Mouse (Mus musculus) liver, embryonic 11.5 days (tissue): ENCODE results near the gene Sult6b2. TPM values are rescaled to one million over a fixed set of nuclear protein-coding genes. Genes with fewer than 3 reads are reported as not detected.
A peak's percentile ranks its signal among the peaks of the same experiment; 100 is the strongest.

ENCODE experiments used
- ATAC-seq: fragments of 200-750 bp; cut with Nextera tagmentation; replicated peaks from 2 replicates; pipeline ENCODE4 v1.8.0; 2017; ENCODE audit warnings: moderate number of reproducible peaks, mild to moderate bottlenecking, moderate TSS enrichment, moderate library complexity; ENCODE audit not compliant: low FRiP score
- DNase-seq: peaks from one replicate; pipeline ENCODE4 v3.0.0-alpha.2; 2017; ENCODE audit warnings: low spot score
- H3K27ac ChIP-seq: fragments of 300-500 bp; sonication (generic); 2 replicates; pipeline ENCODE4 v1.5.1; 2014; ENCODE audit warnings: mild to moderate bottlenecking, low read depth, low read length, control low read depth
- H3K27me3 ChIP-seq: fragments of 300-500 bp; sonication (generic); replicated peaks from 2 replicates; pipeline ENCODE4 v1.6.1; 2014; ENCODE audit warnings: low read length, mixed read lengths; ENCODE audit not compliant: control insufficient read depth, insufficient read depth
- H3K36me3 ChIP-seq: fragments of 300-500 bp; sonication (generic); 2 replicates; pipeline ENCODE4 v1.6.1; 2014; ENCODE audit warnings: mild to moderate bottlenecking, low read length, moderate library complexity, mixed read lengths; ENCODE audit not compliant: control insufficient read depth, insufficient read depth
- H3K4me1 ChIP-seq: fragments of 300-500 bp; sonication (generic); replicated peaks from 2 replicates; pipeline ENCODE4 v1.6.1; 2014; ENCODE audit warnings: low read length, mixed read lengths; ENCODE audit not compliant: control insufficient read depth, insufficient read depth
- H3K4me2 ChIP-seq: fragments of 300-500 bp; sonication (generic); 2 replicates; pipeline ENCODE4 v1.6.1; 2014; ENCODE audit warnings: mild to moderate bottlenecking, control low read depth, moderate library complexity
- H3K4me3 ChIP-seq: fragments of 300-500 bp; sonication (generic); 2 replicates; pipeline ENCODE4 v1.5.1; 2014; ENCODE audit warnings: low read depth, low read length, control low read depth
- H3K9ac ChIP-seq: fragments of 300-500 bp; sonication (generic); 2 replicates; pipeline ENCODE4 v1.6.1; 2014; ENCODE audit warnings: low read depth, low read length, control low read depth
- H3K9me3 ChIP-seq: fragments of 300-500 bp; sonication (generic); 2 replicates; pipeline ENCODE4 v1.6.1; 2016; ENCODE audit warnings: low read length, inconsistent platforms, mixed read lengths; ENCODE audit not compliant: control insufficient read depth
- WGBS: fragments of 180-500 bp; shearing (Covaris S2); extraction: QIAGEN DNeasy Blood & Tissue Kit; methylation state at CpG from one replicate; pipeline ENCODE4 v1.1.7; 2014; 5-methylcytosine and 5-hydroxymethylcytosine counted together
- polyA plus RNA-seq: library from polyadenylated mRNA; unstranded; fragments of >200 nt; fragmentation: Nextera tagmentation; extraction: Ambion mirVana; gene quantifications from 2 replicates; pipeline ENCODE4 v1.2.1, GENCODE M21; 2014

Gene Sult6b2
- polyA plus RNA-seq, 1 experiment from 2014 or later: 0.07 TPM

DNA sequence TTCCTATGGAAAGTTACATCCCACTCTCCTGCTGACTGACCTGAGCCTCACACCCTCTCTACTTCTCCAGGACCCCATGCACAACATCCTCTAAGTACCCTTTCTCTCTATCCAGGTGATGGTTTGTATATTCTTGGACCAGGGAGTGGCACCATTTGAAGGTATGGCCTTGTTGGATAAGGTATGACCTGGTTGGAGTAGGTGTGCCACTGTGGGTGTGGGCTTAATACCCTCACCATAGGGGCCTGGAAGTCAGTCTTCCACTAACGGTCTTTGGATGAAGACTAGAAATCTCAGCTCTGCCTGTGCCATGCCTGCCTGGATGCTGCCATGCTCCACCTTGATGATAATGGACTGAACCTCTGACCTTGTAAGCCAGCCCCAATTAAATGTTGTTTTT is 34.2 kb upstream of the Sult6b2 start:
- Histone ChIP-seq H3K27ac (no peak overlapping the region), H3K36me3 (no peaks in the 10 kb centered on the region), H3K4me2 (no peak overlapping the region), H3K9me3 (no peaks in the 10 kb centered on the region), H3K4me1 (no peaks in the 10 kb centered on the region), H3K9ac (no peak overlapping the region), H3K4me3 (no peak overlapping the region), H3K27me3 (no peaks in the 10 kb centered on the region)
- 95% methylated on average over 1 of the region's 1 CpGs for WGBS
- ATAC-seq (no peak), DNase-seq (no peak)

DNA sequence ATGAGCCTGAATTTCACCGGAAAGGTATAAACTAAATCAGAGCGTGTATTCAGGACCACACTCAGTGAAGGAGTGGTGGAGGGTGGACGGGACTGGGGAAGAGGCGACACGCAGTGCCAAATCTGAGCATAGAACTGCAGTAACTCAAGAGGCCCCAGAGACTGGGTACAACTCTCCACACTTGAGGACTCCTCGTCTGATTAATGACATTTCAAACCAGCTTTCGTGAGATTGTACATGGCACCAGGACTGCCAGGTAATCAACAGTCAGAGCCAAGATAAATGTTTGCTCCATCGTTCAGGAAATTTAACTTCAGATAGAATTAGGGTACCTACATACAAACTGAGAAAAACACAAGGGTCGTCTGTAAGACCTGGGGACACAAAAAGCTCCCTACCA is 33.0 kb upstream of the Sult6b2 start:
- Histone ChIP-seq H3K4me3 (no peak overlapping the region), H3K9me3 (no peaks in the 10 kb centered on the region), H3K27me3 (no peaks in the 10 kb centered on the region), H3K4me1 (no peaks in the 10 kb centered on the region), H3K27ac (no peak overlapping the region), H3K36me3 (no peaks in the 10 kb centered on the region), H3K9ac (no peak overlapping the region), H3K4me2 (no peak overlapping the region)
- peak; percentile 15 for DNase-seq
- ATAC-seq: no peak
- WGBS: 77% methylated on average over 9 of the region's 9 CpGs

DNA sequence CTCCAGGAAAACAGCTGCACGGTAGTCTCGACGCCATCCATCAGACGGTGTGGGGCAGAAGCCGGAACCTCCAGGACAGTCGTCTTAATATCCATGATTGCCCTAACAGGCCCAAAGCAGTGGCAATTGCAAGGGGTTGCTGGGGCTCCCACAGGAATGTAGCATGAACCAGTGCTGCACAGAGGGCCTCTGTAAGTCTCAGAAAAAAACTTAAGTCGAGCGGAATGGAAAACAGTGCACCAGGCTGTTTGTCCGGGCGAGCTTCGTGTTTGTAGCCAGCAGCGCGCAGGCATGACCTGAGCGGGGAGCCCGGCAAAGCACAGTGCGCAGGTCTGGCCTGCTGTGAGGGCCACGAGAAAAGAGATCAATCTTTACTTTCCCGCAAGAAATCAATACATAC is 31.4 kb upstream of the Sult6b2 start:
- DNase-seq (peak; percentile 28), ATAC-seq (no peak)
- peaks cover 8% of the 10 kb centered on the region for H3K4me1 ChIP-seq
- H3K4me3 ChIP-seq: no peak overlapping the region
- no peaks in the 10 kb centered on the region for H3K27me3 ChIP-seq
- no peak overlapping the region for H3K27ac ChIP-seq
- H3K4me2 ChIP-seq: no peak overlapping the region
- no peaks in the 10 kb centered on the region for H3K9me3 ChIP-seq
- no peak overlapping the region for H3K9ac ChIP-seq
- no peaks in the 10 kb centered on the region for H3K36me3 ChIP-seq
- 80% methylated on average over 18 of the region's 18 CpGs for WGBS

DNA sequence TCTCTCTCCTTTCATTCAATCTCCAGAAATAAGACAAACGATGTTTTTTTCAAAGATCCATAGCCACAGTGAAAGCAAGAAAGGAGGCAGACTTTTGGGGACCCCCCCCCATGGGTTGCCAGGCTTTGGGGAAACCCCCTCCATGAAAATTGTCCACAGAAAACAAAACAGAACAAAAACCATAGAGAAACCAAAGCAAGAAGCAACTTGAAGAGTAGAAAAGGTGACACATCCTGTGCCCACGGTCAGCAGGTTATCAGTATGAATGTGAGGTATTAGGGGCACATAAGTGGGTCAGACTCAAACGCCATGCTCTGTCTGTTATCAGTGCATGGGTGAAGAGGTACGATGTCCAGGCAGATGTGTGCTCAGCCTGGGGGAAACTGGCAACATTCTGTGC is 30.6 kb upstream of the Sult6b2 start:
- ATAC-seq (no peak), DNase-seq (peak; percentile 11)
- Histone ChIP-seq H3K27ac (no peak overlapping the region), H3K4me1 (peaks cover 8% of the 10 kb centered on the region), H3K36me3 (no peaks in the 10 kb centered on the region), H3K9ac (no peak overlapping the region), H3K4me3 (no peak overlapping the region), H3K4me2 (no peak overlapping the region), H3K27me3 (no peaks in the 10 kb centered on the region; the same call in 1 of the 2 replicates), H3K9me3 (no peaks in the 10 kb centered on the region)
- WGBS: 56% methylated on average over 4 of the region's 4 CpGs

DNA sequence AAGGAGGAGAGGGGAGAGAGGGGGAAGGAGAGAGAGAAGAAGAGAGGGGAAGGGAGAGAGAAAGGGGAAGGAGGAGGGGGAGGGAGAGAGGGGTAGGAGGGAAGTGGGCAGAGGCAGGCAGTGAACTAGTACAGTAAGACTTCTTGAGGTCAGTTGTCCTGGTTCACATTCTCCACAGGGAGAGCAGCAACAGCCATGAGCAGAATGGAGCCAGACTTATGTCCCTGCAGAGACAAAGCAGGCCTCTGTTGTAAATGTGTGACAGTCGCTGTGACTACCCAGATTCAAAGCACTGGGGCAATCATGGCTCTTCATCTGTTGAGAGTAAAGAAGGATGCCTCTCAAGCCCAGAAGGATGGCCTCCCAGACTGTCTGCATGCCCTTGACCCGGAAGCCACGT is 27.4 kb upstream of the Sult6b2 start:
- Histone ChIP-seq H3K4me2 (no peak overlapping the region), H3K4me1 (peaks cover 8% of the 10 kb centered on the region), H3K4me3 (no peak overlapping the region)

DNA sequence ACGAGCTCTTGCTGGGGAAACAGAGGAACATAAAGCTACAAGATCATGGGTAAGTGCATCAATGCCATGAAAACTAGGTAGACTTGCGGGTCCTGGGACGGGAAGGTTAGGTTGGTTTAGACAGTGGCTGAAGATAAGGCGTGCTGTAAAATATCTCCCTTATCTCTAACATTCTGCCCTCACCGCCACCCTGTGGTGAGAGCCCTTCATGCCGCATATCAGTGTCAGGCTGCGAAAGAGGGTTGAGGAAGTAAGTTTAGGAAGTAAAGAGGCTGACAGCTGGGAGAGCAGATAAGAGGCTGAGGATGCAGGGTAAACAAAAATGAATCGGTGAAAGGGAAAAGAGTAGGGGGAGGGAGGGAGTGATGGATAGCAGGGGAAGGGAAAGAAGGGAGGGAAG is 26.9 kb upstream of the Sult6b2 start:
- DNase-seq (peak; percentile 42), ATAC-seq (peak; percentile 91)
- Histone ChIP-seq H3K27me3 (peaks cover 7% of the 10 kb centered on the region; the same call in 1 of the 2 replicates), H3K27ac (no peak overlapping the region), H3K36me3 (no peaks in the 10 kb centered on the region), H3K4me1 (peaks cover 8% of the 10 kb centered on the region), H3K9me3 (no peaks in the 10 kb centered on the region), H3K4me2 (no peak overlapping the region), H3K9ac (no peak overlapping the region), H3K4me3 (no peak overlapping the region)
- 4% methylated on average over 8 of the region's 8 CpGs for WGBS

More for the DNA sequence above, 27.4 kb upstream of the Sult6b2 start:
- Histone ChIP-seq H3K9ac (no peak overlapping the region), H3K27ac (no peak overlapping the region), H3K36me3 (no peaks in the 10 kb centered on the region), H3K9me3 (no peaks in the 10 kb centered on the region), H3K27me3 (peaks cover 7% of the 10 kb centered on the region; the same call in 1 of the 2 replicates)
- ATAC-seq: peak; percentile 14; the same call in 1 of the 2 replicates
- DNase-seq: no peak
- 44% methylated on average over 3 of the region's 3 CpGs for WGBS

DNA sequence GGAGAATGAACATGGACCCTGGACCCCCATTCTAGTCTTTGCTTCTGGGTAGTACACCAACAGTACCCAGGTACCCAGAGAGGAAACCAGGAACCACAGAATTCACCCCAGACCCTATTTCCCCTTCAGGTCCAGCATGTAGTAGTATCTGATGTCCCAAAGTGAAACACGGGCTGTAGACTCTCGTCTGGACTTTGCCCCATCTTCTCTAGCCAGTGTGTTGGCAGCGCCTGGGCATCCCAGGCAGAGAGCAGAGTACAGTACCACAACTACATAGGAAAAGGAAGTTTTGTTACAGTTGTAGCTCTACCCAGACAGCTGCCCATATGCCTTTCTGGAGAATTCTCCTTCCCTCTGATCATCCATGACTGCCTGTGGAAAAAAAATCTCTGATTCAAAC is 25.9 kb upstream of the Sult6b2 start:
- Histone ChIP-seq H3K4me1 (peaks cover 8% of the 10 kb centered on the region), H3K36me3 (no peaks in the 10 kb centered on the region), H3K27me3 (peaks cover 7% of the 10 kb centered on the region; the same call in 1 of the 2 replicates), H3K4me2 (no peak overlapping the region), H3K27ac (no peak overlapping the region), H3K9me3 (no peaks in the 10 kb centered on the region), H3K4me3 (no peak overlapping the region), H3K9ac (no peak overlapping the region)
- ATAC-seq: no peak
- 74% methylated on average over 3 of the region's 3 CpGs for WGBS
- DNase-seq: no peak

DNA sequence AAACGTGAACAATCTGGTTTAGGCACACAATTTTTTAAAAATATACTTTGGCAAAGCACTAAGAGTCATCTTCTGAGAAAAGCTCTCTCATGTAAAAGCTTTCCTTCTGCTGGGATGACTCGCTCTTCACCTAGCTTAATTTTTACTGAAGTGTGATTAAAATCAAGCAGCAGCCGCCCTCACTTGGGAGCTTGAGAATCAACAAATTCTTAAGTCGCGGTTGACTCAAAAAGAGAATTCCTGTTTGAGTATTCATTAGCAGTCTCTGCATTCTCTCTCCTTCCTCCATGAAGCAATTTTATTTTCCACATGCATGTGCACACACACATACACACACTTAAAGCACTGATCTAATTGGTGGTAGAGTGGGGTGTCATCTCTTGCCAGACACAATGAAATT is 21.1 kb upstream of the Sult6b2 start:
- Histone ChIP-seq H3K9me3 (no peaks in the 10 kb centered on the region), H3K4me3 (no peak overlapping the region), H3K4me1 (no peaks in the 10 kb centered on the region), H3K27ac (no peak overlapping the region), H3K36me3 (no peaks in the 10 kb centered on the region), H3K27me3 (peaks cover 7% of the 10 kb centered on the region; the same call in 1 of the 2 replicates), H3K4me2 (no peak overlapping the region), H3K9ac (no peak overlapping the region)
- DNase-seq: no peak
- ATAC-seq: no peak
- WGBS: 80% methylated on average over 5 of the region's 5 CpGs

DNA sequence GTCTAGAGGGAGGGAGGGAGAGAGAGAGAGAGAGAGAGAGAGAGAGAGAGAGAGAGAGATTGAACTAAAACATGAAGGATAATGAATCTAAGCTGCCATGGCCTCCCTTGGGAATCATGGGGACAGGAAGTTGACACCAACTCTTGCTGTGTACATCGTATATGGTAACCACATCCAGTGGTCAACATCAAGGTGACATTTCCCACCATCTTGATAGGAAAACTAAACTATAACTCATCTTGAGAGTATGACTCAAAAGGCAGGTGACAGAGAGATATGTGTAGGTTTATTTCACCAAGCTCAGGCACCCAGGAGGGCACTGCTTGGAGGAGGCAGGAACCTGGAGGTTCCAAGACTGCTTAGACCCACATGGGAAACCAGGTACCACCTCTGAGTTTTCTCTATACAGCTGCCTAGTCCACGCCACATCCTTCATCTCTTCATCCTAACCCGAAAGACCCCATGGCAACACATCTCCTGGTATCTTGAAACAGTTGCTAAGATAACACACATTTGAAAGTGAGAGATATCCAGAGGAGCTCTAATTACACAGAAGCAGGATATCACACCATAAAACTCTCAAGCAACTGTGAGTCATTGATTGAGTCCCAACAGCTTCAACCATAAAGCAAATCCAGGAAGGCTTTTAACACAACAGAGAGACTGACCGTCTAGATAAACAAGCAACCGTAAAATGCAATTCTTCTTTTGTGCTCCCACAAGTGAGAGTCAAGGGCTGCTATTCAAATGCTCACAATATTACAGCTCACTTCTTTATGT is 18.9 kb upstream of the Sult6b2 start:
- H3K4me2 ChIP-seq: no peak overlapping the region
- no peak overlapping the region for H3K27ac ChIP-seq
- H3K4me3 ChIP-seq: no peak overlapping the region
- 64% methylated on average over 5 of the region's 5 CpGs for WGBS
- DNase-seq (peak; percentile 20), ATAC-seq (no peak)
- no peaks in the 10 kb centered on the region for H3K9me3 ChIP-seq
- no peaks in the 10 kb centered on the region for H3K4me1 ChIP-seq
- no peak overlapping the region for H3K9ac ChIP-seq
- no peaks in the 10 kb centered on the region for H3K27me3 ChIP-seq
- no peaks in the 10 kb centered on the region for H3K36me3 ChIP-seq
